Mouse (Mus musculus): Measurements from ENCODE around the gene Prtg.
A peak's percentile ranks its signal among the peaks of the same experiment; 100 is the strongest.

Prtg gene

DNA sequence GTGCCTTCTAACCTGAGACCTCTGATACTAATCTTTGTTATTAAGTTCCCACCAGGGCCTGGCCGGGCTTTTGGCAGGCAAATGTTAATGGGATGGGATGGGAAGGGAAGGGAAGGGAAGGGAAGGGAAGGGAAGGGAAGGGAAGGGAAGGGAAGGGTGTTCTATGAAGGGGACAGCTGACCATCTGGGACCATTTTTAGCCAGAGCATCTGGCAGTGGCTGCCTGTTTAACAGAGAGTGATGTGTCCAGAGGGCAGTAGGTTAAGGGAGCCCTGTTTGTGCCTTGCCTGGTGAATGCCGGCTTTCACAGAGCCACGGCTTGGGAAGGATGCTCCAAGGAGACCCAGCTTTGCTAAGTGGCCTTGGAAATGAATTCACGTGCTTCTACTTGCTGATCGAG is 57.1 kb downstream of the Prtg start:
- no peak for DNase-seq

DNA sequence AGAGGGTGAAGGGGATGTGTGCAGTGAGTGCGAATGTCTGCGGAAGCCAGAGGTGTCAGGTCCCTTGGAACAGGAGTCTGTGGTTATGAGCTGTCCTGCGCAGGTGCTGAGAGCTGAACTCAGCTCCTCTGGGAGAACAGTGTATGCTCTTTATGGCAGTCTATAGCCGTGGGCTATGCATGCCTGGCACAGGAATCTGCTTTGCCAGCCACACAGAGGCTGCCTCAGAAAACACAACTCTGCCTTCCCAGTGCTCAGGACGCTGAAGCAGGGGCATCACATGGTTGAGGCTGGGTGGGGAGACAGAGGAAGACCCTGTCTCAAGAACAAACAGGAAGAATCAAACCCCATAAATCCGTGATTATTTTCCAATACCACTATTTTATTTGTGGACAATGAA is 60.8 kb downstream of the Prtg start:
- no peak for DNase-seq

DNA sequence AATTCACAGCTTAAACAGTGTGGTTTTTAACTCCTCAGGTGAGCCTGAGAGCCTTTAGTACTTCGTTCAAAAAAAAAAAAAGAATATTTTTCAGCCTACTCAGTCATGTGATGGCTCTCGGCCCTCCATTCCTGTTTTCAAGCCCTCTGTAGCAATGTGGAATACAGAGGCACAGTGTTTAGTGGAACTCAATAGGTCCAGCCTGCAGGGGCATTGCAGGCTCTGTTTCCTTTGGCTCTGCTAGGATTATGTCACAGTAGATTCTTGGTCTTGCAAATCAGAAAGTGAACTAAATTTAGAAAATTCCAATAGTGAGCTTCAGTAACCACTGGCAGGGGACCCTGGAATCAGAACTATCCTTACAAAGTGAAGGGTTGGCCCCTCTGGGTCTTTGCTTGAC is 62.1 kb downstream of the Prtg start:
- DNase-seq = no peak

DNA sequence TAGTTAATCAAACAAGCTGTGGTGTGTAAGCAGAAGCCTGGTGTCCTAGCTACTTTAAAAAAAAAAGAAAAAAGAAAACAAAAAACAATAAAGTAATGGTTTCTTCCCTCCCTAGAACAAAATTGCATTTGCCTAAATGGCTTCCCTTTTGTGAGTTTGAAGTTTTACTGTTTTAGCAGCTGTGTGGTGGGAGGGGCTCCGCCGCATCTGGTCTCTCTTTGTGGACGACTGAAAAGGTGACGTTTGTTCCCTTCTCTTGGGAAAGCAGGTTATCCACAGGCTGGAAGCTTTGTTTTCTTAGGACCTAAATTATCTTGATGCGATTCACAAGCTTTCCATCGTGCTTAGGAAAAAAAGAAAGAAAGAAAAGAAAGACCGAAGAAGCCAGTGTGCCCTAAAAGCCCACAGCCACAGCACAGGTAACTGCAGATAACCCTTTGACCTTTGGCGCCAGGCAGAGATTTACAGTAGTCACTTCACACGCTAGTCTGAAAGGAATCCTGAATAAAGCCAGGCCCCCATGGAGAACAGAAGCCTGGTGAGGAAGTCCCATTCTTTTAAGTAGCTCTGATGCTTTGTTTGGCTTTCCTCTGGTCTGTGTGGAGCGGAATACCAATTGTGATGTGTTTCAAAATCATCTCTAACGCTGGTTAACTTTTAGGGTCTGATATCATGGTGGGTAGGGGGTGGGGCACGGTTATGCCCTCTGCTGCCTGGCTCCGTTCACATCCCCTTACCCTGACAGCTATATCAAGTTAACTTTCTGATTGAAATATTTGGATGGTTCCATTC is 65.0 kb downstream of the Prtg start:
- DNase-seq = no peak

DNA sequence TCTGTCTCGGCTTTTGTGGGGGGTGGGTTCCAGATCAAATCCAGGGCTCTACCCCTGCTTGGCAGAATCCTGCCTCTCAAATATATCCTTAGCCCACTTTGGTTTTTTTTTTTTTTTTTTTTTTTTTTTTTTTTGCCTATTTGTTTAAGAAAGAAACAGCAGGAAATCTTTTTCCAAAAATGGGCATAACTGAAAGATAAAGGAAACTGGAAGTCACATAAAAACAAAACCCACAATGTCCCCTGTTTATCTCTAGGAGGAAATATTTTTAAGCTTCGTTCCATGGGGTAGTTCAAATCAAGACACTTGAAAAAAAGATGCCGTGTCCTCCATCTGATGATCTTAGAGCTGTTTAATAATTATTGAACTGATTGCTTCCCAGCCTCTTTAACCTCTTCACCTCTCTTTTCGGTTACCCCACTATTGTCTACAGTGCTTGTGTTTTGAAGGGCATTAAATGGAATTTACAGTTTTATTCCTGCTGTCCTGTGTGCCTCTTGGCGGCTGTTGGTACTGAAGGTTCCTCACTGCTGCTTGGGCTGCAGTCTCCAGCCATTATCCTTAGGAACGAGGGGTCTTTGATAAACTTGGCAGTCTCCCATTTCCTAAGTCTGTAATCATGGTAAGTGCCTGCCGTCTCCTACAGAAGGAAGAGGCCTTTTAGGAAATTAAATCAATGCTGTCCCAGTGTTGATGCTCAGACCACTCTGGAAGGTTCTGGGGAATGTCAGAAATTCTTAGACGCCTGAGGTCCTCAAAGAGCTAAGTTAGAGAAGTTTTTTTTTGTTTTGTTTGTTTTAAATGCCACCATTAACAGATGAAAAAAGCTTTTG is 65.8 kb downstream of the Prtg start:
- DNase-seq = no peak

DNA sequence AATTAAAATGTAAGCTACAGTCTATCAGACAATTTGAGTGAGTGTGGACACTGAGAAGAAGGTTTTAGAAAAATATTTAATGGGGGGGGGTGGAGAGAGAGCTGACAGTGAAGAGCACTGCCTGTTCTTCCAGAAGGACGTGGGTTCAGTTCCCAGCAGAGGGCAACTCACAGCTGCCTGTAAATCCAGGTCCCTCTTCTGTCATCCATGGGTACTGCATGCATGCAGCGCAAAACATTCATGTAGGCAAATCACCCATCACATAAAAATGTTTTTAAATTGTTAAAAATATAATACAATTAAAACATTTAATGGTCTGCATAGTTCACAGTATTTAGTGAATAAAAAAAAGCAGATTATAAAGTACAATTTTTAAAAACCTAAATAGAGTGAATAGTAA is 69.2 kb downstream of the Prtg start:
- DNase-seq = no peak

DNA sequence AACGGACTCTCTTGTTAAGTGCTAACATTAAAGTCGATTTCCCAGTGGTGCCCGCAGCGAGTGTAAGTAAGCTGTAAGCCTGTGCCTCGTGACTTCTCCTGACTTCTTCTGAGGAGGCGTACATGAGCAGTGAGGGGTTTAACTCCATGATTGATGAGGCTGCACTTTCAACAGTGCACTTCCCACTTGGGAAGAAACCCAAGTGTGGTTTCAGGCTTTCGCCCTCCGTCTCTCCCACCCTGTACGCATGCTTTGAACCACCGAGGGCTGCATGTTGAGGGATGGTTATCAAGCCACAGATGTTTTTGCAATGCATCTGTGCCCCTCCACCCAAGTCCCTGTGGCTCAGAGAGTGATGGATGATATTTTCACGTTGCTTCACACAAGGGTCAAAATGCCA is 71.2 kb downstream of the Prtg start:
- DNase-seq = no peak

DNA sequence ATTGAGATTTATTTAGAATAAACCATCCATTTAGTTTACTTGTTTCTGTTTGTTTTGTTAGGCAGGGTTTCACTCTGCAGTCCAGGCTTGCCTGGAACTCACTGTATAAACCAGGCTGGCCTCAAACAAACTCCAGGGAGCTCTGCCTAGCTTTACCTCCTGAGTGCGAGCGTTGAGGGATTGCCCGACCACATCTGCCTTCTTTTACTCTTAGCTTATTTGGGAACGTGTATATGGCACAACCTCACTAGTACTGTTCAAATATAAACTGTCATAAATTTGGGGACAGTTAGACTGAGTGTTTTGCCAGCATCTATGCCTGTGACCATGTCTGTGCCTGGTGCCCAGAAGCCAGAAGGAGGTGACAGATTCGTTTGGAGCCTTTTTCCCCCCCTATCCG is 72.0 kb downstream of the Prtg start:
- DNase-seq = no peak

DNA sequence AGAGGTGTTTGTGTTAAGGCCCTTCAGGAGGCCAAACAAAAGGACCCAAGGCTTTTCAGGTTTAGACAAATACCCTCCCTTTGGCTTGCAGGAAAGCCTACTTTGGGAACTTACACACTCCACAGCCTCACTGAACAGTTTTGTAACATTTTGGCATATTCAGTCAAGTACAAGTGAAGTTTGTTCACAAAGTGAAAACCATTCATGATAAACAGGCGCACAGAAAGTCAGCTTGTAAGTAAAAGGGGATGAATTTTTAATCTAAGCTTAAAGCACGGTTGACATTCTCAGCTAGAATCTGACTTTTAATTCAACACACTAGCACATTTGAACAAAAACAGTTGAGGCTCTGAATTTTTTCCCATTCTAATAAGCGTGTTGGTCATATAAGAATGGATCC is 72.9 kb downstream of the Prtg start:
- DNase-seq = no peak

DNA sequence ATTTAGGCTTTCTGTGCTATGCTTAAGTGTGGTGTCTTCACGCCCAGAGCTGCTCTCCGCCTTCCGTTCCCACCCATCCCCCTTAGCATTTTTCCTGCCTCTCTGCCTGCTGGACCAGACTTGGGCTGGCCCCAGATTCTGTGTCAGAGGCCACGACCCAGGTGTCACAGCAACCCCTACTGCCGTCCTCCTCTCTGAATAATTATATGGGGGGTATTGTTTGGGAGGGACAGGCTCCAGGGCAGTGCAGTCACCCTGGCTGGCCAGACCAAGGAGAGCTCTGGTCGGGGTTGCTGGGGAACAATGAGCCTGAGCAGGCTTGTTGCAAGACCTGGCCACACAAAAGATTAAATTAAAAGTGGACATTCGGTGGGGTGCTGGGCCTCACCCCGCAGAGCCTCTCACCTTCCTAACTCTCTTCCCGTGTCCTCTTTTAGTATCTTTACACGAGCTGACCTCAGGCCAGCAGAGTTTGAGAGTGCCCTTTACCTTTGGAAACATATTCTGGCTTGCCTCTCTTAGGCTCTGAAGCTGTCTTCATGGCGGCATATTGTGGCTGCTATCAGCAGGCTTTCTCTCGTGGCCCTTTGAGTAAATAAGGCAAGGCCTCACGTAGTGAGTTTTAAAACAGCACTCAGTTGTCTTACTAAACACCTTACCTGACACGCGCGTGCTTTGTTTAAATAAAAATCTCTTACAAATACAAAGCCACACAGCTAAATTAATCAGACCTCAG is 73.7 kb downstream of the Prtg start:
- DNase-seq = no peak

DNA sequence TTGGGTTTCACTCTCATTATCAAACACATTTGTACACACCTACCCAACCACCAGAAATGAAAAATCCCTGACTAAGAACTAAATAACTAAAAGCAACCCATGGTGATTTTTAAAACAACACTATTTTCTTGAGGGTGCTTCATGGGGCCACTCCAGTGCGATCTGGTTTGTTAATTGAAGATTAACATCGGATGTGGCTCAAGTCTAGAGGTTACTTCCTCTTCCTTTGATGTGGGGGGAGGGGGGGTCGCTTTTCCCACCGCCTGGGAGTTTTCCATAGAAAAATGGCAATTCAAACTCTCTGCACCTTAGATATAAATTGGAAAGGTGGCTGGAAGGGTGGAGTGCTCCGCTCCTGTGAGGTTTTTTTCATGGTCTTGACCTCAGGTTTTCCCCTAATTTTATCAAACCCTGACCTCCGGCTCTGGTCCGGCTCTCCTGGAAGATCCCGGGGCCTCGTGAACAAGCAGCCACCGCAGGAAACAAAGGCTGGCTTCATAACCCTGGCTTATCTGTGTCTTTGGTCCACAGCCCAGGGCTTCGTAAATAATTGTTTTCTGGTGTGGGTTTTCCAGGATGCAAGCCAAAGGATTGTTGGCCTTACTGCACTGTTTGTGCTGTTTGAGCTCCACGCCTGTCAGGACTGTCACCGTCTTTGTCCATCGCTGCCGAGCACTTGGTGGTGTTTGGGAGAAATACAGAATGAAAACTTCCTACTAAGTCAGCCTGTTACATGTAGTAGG is 74.5 kb downstream of the Prtg start:
- DNase-seq = no peak

DNA sequence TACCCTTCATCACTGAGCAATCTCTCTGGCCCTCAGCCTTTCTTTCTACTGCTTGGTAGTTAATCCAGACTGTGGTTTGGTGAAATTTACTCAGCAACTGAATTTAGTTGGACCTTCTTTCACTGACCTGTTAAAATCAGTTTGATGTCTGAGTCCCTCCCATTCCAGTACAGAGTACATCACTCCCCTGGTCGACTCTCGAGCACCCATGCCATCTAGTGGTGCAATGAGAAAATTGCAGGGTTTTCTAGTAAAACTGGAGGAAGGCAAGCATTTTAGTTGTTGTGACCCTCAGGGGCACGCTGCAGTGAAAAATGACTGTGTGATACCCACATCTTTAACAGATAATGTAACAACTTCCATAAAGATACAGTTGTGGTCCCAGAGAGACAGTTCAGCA is 77.3 kb downstream of the Prtg start:
- peak; percentile 21 to 24 for DNase-seq

DNA sequence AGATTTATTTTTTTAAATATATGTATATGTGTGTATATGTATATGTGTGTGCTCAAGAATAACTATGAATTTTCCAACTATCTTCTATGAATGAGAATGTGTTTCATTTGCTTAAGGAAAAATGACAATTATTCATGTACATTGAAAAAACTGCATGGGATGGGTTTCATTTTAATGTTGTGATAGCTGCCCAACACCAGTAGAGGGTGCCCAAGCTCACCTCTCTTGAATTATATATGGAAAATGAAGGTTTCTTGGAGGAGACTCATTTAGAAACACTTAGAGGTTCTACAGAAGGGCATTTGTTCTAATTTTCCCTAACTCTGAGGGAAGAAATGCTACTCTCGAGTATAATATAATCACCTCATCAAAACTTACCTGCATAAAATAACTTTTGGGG is 83.1 kb downstream of the Prtg start:
- no peak for DNase-seq

DNA sequence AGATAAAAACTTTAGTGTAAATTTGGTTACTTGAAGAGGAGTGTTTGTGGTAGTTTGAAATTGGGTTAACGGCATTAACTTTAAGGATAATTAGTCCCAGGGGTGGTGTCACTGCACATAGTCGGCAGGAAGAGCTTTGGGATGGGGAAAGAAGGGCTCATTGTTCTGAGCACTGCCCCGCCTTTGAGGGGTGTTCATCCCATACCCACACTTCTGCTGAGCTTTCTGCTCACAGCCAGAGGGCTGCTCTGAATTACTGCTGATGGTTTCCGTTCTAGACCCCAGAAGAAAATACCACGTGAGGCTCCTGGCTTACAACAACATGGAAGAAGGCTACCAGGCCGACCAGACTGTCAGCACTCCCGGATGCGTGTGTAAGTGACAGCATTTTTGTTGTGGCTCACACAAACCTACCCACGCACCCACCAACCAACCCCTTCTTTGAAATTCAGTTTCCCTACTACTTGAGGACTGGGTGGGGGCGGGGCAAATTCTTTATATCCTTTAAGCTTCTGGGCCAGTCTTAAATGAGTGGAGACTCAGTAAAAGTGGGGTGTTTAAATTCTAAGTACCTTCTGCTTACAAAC is 83.9 kb downstream of the Prtg start:
- DNase-seq = peak; percentile 23 to 43

DNA sequence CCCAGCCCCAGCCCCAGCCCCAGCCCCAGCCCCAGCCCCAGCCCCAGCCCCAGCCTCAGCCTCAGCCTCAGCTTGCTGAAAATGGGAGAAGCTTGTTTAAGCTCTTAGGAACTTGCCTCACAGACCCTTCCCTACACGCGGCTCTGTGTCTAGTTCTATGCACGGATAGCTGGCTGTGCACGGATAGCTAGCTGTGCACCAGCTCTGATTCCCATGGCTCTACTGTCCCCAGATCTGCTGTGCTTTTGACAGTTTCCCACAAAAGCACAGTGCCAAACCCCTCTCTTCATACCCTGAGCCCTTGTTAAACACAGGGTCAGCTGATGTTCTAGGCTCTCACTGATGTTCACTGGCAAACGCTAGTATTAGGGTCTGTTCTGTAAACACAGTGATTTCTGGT is 86.1 kb downstream of the Prtg start:
- DNase-seq = no peak

DNA sequence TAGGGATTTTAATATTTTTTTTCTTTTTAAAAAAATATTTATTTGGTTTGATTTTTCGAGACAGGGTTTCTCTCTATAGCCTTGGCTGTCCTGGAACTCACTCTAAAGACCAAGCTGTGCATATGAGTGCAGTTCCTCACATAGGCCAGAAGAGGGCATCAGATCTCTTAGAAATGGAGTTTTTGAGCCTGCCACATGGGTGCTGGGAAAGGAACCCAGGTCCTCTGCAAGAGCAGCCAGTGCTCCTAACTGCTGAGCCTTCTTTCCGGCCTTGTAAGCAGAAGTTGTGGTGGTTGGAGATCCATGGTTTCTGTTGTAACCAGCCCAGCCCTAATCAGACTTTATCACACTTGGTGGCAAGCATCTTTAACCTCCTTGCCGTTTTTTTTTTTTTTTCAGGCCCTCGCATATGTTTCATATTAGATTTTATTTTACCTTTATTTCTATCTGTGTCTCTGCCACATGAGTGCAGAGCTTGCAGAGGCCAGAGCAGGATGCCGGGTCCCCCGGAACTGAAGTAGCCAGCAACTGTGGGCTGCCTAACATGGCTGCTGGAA is 88.2 kb downstream of the Prtg start:
- no peak for DNase-seq

DNA sequence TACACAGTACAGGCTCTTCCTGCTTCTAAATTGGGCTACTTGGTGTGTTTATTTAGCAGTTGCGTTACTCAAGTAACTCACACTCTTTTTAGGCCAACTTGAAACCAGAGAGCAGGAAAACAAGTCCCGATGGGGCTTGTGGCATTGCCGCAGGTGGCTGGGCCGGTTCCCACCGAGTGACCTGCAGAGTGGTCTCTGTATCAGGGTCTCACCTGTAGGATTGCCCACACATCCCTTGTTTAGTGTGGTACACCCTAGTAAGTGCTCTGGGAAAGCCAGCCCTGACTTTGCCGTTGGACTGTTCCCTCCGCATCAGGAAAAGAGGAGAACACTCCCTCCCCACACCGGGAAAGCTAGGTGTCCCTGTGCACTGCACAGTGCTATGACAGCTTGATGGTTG is 95.4 kb downstream of the Prtg start:
- DNase-seq = no peak

DNA sequence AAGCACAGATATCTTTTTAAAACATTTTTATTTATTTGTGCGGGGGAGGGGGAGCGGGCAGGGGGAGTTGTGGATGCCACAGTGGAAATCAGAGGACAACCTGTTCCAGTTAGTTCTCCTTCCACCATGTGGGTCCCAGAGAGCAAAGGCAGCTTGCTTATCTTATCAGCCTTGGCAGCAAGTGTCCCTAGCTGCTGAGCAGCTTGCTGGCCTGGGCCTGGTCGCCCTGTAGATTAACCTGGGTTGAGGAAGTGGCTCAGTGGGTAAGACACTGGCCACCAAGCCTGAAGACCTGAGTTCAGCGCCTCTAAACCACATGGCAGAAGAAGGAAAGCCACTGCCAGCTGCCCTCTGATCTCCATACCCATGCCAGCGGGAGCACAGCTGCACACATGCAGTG is 95.9 kb downstream of the Prtg start:
- no peak for DNase-seq

DNA sequence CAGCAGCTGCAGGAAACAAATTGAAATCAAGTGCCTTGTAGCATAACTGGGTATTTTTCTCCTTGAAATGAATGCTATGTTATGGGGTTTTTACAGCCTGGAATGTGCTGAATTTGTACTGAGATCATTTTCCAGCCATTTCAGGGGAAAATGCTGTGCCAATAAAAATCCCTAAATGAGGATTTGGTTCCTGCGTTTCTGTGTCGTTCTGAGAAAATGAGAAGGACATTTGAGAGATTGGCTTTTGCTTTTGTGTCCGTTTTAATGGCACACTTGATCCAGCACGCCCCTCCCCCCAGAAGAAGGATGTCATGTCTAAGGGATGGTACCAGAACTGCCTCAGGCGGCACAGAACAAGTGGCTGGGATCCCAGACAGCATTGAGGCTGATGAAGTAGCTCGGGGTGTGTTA is 100.0 kb downstream of the Prtg start:
- no peak for DNase-seq

DNA sequence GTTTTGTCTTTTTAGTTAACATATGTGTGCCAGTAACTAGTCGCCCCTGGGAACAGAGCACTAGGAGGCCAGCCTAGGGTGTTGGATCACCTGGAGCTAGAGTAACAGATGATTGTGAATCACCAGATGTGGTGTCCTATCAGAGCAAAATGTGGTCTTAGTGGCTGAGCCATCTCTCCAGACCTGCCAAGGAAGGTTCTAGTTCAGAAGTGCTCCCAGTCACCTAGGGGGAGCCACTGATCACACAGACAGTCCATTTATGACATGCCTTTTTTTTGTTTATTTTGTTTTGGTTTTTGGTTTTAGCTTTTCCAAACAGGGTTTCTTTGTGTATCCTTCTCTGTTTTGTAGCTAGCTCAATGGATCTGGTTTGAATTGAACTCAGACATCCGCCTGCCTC is 104.7 kb downstream of the Prtg start:
- no peak for DNase-seq

DNA sequence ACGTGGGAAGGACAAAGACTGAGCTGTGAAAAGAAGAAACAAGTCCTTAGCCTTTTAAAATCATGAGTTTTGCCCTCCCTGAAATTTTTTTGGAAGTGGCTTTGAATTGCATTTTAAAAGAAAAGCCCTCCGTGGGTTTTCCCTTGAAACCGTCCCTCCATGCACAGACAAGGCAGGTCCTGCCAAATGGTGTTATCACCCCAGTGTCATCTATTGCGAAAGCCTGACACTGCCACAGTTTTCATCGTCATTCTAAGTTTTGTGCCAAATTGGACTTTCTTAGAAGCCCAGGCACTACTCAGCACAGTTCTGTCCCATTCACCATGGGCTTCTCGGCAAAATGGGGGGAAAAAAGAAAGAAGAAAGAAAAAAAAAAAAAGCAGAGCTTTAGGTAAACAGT is 106.9 kb downstream of the Prtg start:
- DNase-seq = no peak

DNA sequence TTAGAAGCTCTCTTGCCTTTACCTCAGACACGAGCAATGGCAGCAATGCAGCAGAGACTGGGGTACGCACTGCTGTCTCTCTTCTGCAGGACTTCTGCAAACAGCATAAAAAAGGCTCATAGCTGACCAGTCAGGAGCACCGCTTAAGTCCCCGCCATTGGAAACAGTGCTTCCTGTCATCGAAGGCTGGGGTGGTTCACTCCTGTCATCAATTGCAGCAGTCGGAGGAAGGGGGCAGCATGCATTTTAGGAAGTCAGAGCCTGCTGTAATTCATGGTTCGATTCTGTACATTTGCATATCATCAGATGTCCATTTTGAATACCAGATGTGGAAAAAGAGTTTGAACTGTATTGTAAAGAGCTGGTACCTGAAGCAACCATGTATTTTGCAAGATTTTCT is 109.1 kb downstream of the Prtg start:
- DNase-seq = no peak

Data from thymus, postnatal 36 days (tissue).